Mouse (Mus musculus) embryo, embryonic 9.5 days (tissue): ENCODE results near the gene Ankrd13d.

Experiments used
- DNase-seq: peaks from one replicate; pipeline ENCODE4 v3.0.0-alpha.2; 2017; ENCODE audit errors: extremely low spot score

Gene Ankrd13d

GRCm38 (mm10) chr19:4301735-4302651 lies 19.1 kb upstream of the Ankrd13d start:
- peak; percentile 28 for DNase-seq

- no peak for DNase-seq
Observed at GRCm38 (mm10) chr19:4300852-4301734, 18.2 kb upstream of the Ankrd13d start.

GRCm38 (mm10) chr19:4300271-4300704 lies 17.4 kb upstream of the Ankrd13d start:
- DNase-seq = no peak

GRCm38 (mm10) chr19:4299574-4300270 lies 16.8 kb upstream of the Ankrd13d start:
- no peak for DNase-seq

- DNase-seq = no peak
Observed at GRCm38 (mm10) chr19:4299126-4299525, 16.2 kb upstream of the Ankrd13d start.

GRCm38 (mm10) chr19:4298322-4299121 lies 15.6 kb upstream of the Ankrd13d start:
- no peak for DNase-seq

- no peak for DNase-seq
Observed at GRCm38 (mm10) chr19:4297851-4298250, 14.9 kb upstream of the Ankrd13d start.

- no peak for DNase-seq
Observed at GRCm38 (mm10) chr19:4296611-4297010, 13.7 kb upstream of the Ankrd13d start.

- DNase-seq = no peak
Observed at GRCm38 (mm10) chr19:4295391-4295790, 12.5 kb upstream of the Ankrd13d start.

GRCm38 (mm10) chr19:4294381-4295097 lies 11.6 kb upstream of the Ankrd13d start:
- DNase-seq = no peak

- no peak for DNase-seq
Observed at GRCm38 (mm10) chr19:4291161-4291560, 8.2 kb upstream of the Ankrd13d start.

- no peak for DNase-seq
Observed at GRCm38 (mm10) chr19:4290749-4291148, 7.8 kb upstream of the Ankrd13d start.

- DNase-seq = no peak
Observed at GRCm38 (mm10) chr19:4283653-4284052, 716 bp upstream of the Ankrd13d start.

- DNase-seq = no peak
Observed at GRCm38 (mm10) chr19:4280425-4280824, 2.5 kb downstream of the Ankrd13d start.

- no peak for DNase-seq
Observed at GRCm38 (mm10) chr19:4279487-4279886, 3.5 kb downstream of the Ankrd13d start.

GRCm38 (mm10) chr19:4270972-4271371 lies 12.0 kb downstream of the Ankrd13d start:
- no peak for DNase-seq

- DNase-seq = no peak
Observed at GRCm38 (mm10) chr19:4270187-4270586, 12.8 kb downstream of the Ankrd13d start.

GRCm38 (mm10) chr19:4268566-4269361 lies 14.2 kb downstream of the Ankrd13d start, which contains the start of gene Ssh3:
TSS of gene Ssh3 (minus strand) at chr19:4269180.
- DNase-seq = peak; percentile 53

- no peak for DNase-seq
Observed at GRCm38 (mm10) chr19:4265956-4266355, 17.0 kb downstream of the Ankrd13d start.
